Mouse (Mus musculus) forebrain, postnatal 0 days (tissue): Measurements from ENCODE around the gene Apoc3. TPM values are rescaled to one million over a fixed set of nuclear protein-coding genes. Genes with fewer than 3 reads are reported as not detected.

Experiments used
- ATAC-seq: fragments of 200-750 bp; cut with Nextera tagmentation; 2 replicates; pipeline ENCODE4 v1.8.0; 2017; ENCODE audit warnings: mild to moderate bottlenecking, moderate library complexity
- DNase-seq: peaks from one replicate; pipeline ENCODE4 v3.0.0-alpha.2; 2015
- H3K27ac ChIP-seq: fragments of 300-500 bp; sonication (generic); 2 replicates; pipeline ENCODE4 v1.5.1; 2014; ENCODE audit warnings: low read depth, mild to moderate bottlenecking, antibody characterized with exemption, low read length, moderate library complexity, mixed read lengths
- H3K27me3 ChIP-seq: fragments of 300-500 bp; sonication (generic); 2 replicates; pipeline ENCODE4 v1.6.1; 2014; ENCODE audit warnings: mild to moderate bottlenecking, low read length, mixed read lengths; ENCODE audit not compliant: insufficient read depth
- H3K36me3 ChIP-seq: fragments of 300-500 bp; sonication (generic); 2 replicates; pipeline ENCODE4 v1.6.1; 2014; ENCODE audit warnings: mild to moderate bottlenecking, moderate library complexity; ENCODE audit not compliant: insufficient read depth
- H3K4me1 ChIP-seq: fragments of 300-500 bp; sonication (generic); 2 replicates; pipeline ENCODE4 v1.6.1; 2014; ENCODE audit warnings: antibody characterized with exemption; ENCODE audit not compliant: insufficient read depth
- H3K4me2 ChIP-seq: fragments of 300-500 bp; sonication (generic); 2 replicates; pipeline ENCODE4 v1.6.1; 2014; ENCODE audit warnings: low read depth, mild to moderate bottlenecking, moderate library complexity
- H3K4me3 ChIP-seq: fragments of 300-500 bp; sonication (generic); 2 replicates; pipeline ENCODE4 v1.5.1; 2014; ENCODE audit warnings: low read depth, low read length, mixed read lengths
- H3K9ac ChIP-seq: fragments of 300-500 bp; sonication (generic); 2 replicates; pipeline ENCODE4 v1.6.1; 2014; ENCODE audit warnings: mild to moderate bottlenecking
- H3K9me3 ChIP-seq: fragments of 300-500 bp; sonication (generic); 2 replicates; pipeline ENCODE4 v1.6.1; 2016; ENCODE audit warnings: low read length
- CTCF ChIP-seq: sonication (generic); IDR thresholded peaks from 2 replicates; pipeline ENCODE4 v1.5.1; 2016; ENCODE audit warnings: antibody characterized with exemption, control low read depth, low read depth
- WGBS: fragments of 180-500 bp; shearing (Covaris S2); extraction: QIAGEN DNeasy Blood & Tissue Kit; methylation state at CpG from one replicate; pipeline ENCODE4 v1.1.7; 2014; 5-methylcytosine and 5-hydroxymethylcytosine counted together
- polyA plus RNA-seq: library from polyadenylated mRNA; unstranded; fragments of >200 nt; fragmentation: Nextera tagmentation; extraction: Ambion mirVana; gene quantifications from 2 replicates; pipeline ENCODE4 v1.2.1, GENCODE M21; 2015
- total RNA-seq: library from RNA; depleted of rRNA; stranded (reverse); fragments of >200 nt; gene quantifications from 2 replicates; pipeline ENCODE4 v1.2.3, GENCODE M21; 2014

Gene Apoc3
- total and polyA plus RNA-seq, 2 experiments from 2014 or later, result 0.44 TPM; not detected in 1

- 79% methylated on average over 6 of the region's 6 CpGs for WGBS
- peaks cover 27% of the 10 kb centered on the region for H3K36me3 ChIP-seq
- no peaks in the 10 kb centered on the region for H3K4me1 ChIP-seq
- ATAC-seq (no peak), DNase-seq (no peak)
- no peak overlapping the region for H3K4me2 ChIP-seq
- H3K9ac ChIP-seq, result no peak overlapping the region
- no peak overlapping the region for H3K27ac ChIP-seq
- no peaks in the 10 kb centered on the region for H3K27me3 ChIP-seq
- H3K4me3 ChIP-seq, result no peak overlapping the region
- H3K9me3 ChIP-seq, result no peaks in the 10 kb centered on the region
- no peak for TF ChIP-seq CTCF
These were observed 12.3 kb downstream of the Apoc3 start for GRCm38 (mm10) chr9:46223090-46223489.

DNA sequence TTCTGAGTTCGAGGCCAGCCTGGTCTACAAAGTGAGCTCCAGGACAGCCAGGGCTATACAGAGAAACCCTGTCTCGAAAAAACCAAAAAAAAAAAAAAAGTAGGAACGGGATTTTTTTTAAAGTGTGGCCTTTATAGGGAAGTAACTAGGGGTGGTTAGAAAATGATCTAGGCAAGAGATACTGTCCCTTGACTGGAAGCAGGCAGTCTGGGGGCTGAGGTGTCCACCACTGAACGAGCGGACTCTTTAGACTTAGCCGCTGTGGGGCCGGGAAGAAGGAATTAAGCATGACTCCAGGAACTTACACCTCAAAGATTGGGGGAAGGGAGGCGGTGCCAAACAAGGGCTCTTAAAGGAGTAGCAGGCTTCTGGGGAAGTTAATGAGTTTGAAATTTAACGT is 17.3 kb downstream of the Apoc3 start:
- H3K27ac ChIP-seq, result no peak overlapping the region
- no peak overlapping the region for H3K9ac ChIP-seq
- no peak overlapping the region for H3K4me2 ChIP-seq
- H3K4me1 ChIP-seq, result no peaks in the 10 kb centered on the region
- DNase-seq (no peak), ATAC-seq (no peak)
- 84% methylated on average over 9 of the region's 9 CpGs for WGBS
- H3K9me3 ChIP-seq, result no peaks in the 10 kb centered on the region
- H3K4me3 ChIP-seq, result no peak overlapping the region
- TF ChIP-seq CTCF, result no peak
- no peaks in the 10 kb centered on the region for H3K27me3 ChIP-seq
- H3K36me3 ChIP-seq, result peaks cover 27% of the 10 kb centered on the region

GRCm38 (mm10) chr9:46216744-46217470 is 18.5 kb downstream of the Apoc3 start:
- no peaks in the 10 kb centered on the region for H3K9me3 ChIP-seq
- WGBS, result 95% methylated on average over 13 of the region's 13 CpGs
- H3K4me2 ChIP-seq, result no peak overlapping the region
- H3K36me3 ChIP-seq, result peaks cover 24% of the 10 kb centered on the region
- H3K9ac ChIP-seq, result no peak overlapping the region
- H3K27ac ChIP-seq, result no peak overlapping the region
- ATAC-seq (no peak), DNase-seq (no peak)
- no peak for TF ChIP-seq CTCF
- no peak overlapping the region for H3K4me3 ChIP-seq
- no peaks in the 10 kb centered on the region for H3K4me1 ChIP-seq
- no peaks in the 10 kb centered on the region for H3K27me3 ChIP-seq

GRCm38 (mm10) chr9:46215338-46216322 is 19.8 kb downstream of the Apoc3 start:
- DNase-seq (no peak), ATAC-seq (no peak)
- Histone ChIP-seq H3K4me1 (no peaks in the 10 kb centered on the region), H3K36me3 (peaks cover 22% of the 10 kb centered on the region), H3K4me2 (no peak overlapping the region), H3K27ac (no peak overlapping the region), H3K27me3 (no peaks in the 10 kb centered on the region), H3K4me3 (no peak overlapping the region), H3K9me3 (no peaks in the 10 kb centered on the region), H3K9ac (no peak overlapping the region)
- WGBS, result 85% methylated on average over 11 of the region's 11 CpGs
- no peak for TF ChIP-seq CTCF

GRCm38 (mm10) chr9:46214946-46215337 is 20.5 kb downstream of the Apoc3 start:
- DNase-seq (no peak), ATAC-seq (no peak)
- Histone ChIP-seq H3K4me1 (no peaks in the 10 kb centered on the region), H3K36me3 (peaks cover 22% of the 10 kb centered on the region), H3K27ac (no peak overlapping the region), H3K9ac (no peak overlapping the region), H3K27me3 (no peaks in the 10 kb centered on the region), H3K9me3 (no peaks in the 10 kb centered on the region), H3K4me2 (no peak overlapping the region), H3K4me3 (no peak overlapping the region)
- 95% methylated on average over 10 of the region's 10 CpGs for WGBS
- TF ChIP-seq CTCF, result no peak

DNA sequence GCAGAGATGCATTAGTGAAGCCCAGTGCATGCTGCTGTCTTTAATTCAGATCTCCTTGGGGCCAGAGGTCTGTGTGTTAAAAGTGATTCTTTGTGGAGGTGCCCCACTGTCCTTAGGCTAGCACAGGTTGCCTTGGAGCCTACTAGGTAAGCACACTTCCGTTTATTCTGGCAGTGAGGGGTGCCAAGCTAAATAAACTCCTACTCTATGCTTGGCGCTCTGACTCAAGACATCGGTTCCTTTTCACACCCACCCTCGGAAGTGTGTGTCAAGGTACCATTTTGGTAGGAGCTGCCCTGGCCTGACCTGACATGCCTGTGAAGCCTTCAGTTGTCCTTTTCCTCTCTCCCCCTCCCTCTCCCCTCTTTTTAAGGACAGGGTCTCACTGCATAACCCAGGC is 21.2 kb downstream of the Apoc3 start:
- Histone ChIP-seq H3K9ac (no peak overlapping the region), H3K4me3 (no peak overlapping the region), H3K27me3 (no peaks in the 10 kb centered on the region), H3K36me3 (peaks cover 24% of the 10 kb centered on the region), H3K9me3 (no peaks in the 10 kb centered on the region), H3K4me2 (no peak overlapping the region), H3K27ac (no peak overlapping the region), H3K4me1 (no peaks in the 10 kb centered on the region)
- 92% methylated on average over 4 of the region's 4 CpGs for WGBS
- no peak for TF ChIP-seq CTCF
- no peak for ATAC-seq
- no peak for DNase-seq

- H3K27ac ChIP-seq, result no peak overlapping the region
- H3K4me2 ChIP-seq, result no peak overlapping the region
- no peaks in the 10 kb centered on the region for H3K27me3 ChIP-seq
- no peak for TF ChIP-seq CTCF
- 93% methylated on average over 12 of the region's 12 CpGs for WGBS
- ATAC-seq (no peak), DNase-seq (no peak)
- no peaks in the 10 kb centered on the region for H3K9me3 ChIP-seq
- H3K4me3 ChIP-seq, result no peak overlapping the region
- no peaks in the 10 kb centered on the region for H3K4me1 ChIP-seq
- no peak overlapping the region for H3K9ac ChIP-seq
- peaks cover 45% of the 10 kb centered on the region for H3K36me3 ChIP-seq
These were observed 25.0 kb downstream of the Apoc3 start for GRCm38 (mm10) chr9:46210473-46210872.
